Mouse (Mus musculus) MEL (cell line): ENCODE data around the gene Gm6685.
"Not testable (repeated sequence)": the region's sequence is repeated elsewhere in the genome, so short reads cannot be mapped to it uniquely, and the experiment has no call there.

Source experiments
- E2F4 ChIP-seq: IDR thresholded peaks from 2 replicates; pipeline ENCODE4 v1.6.1; 2011; ENCODE audit warnings: low read depth, low read length, improper control_type of control experiment, borderline replicate concordance
- EP300 ChIP-seq, 2 experiments: IDR thresholded peaks; 2 replicates each; pipeline ENCODE4 v1.6.1; 2011; ENCODE audit warnings: improper control_type of control experiment in 2 of 2, low read length in 2 of 2, low read depth in 1 of 2, mild to moderate bottlenecking in 1 of 2
- JUND ChIP-seq: IDR thresholded peaks from 2 replicates; pipeline ENCODE4 v1.6.1; 2011; ENCODE audit warnings: low read depth, mild to moderate bottlenecking, improper control_type of control experiment, low read length
- SIN3A ChIP-seq: IDR thresholded peaks from 2 replicates; pipeline ENCODE4 v1.6.1; 2012; ENCODE audit warnings: low read length, improper control_type of control experiment, inconsistent platforms

- TF ChIP-seq JUND; EP300 (IDR thresholded peaks at IDR 0.05; ENCODE audit: low read depth in 1 of 2, low read length in 2 of 2); SIN3A; E2F4: not testable (repeated sequence)
These were observed 31.7 kb upstream of the Gm6685 start for GRCm38 (mm10) chr11:28371381-28371780.
